Mouse (Mus musculus) natural killer cell, adult 2 months (primary cell): ENCODE measurements around the gene Sh2b3.
A peak's percentile ranks its signal among the peaks of the same experiment; 100 is the strongest.

Source experiments
- DNase-seq, 2 experiments: peaks; one replicate each; pipeline ENCODE4 v3.0.0; 2022; ENCODE audit warnings: low spot score in 2 of 2

Gene Sh2b3

DNA sequence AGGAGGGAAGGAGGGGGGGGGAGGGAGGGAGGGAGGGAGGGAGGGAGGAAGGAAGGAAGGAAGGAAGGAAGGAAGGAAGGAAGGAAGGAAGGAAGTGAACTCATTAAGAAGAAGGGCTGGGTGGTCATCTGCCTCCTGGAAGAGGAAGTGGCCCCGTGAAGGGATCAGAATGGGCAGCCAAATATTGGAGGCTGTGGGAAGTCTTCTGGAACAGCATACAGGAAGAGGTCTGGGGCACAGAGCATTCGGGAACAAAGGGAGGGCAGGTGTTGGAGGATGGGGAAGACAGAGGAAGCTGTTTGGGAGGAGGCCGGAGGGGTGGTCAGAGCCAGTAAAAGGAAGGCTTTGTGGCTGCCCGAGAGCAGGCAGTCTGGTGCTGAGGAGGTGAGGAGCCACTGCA is 7.9 kb upstream of the Sh2b3 start:
- no peak for DNase-seq

DNA sequence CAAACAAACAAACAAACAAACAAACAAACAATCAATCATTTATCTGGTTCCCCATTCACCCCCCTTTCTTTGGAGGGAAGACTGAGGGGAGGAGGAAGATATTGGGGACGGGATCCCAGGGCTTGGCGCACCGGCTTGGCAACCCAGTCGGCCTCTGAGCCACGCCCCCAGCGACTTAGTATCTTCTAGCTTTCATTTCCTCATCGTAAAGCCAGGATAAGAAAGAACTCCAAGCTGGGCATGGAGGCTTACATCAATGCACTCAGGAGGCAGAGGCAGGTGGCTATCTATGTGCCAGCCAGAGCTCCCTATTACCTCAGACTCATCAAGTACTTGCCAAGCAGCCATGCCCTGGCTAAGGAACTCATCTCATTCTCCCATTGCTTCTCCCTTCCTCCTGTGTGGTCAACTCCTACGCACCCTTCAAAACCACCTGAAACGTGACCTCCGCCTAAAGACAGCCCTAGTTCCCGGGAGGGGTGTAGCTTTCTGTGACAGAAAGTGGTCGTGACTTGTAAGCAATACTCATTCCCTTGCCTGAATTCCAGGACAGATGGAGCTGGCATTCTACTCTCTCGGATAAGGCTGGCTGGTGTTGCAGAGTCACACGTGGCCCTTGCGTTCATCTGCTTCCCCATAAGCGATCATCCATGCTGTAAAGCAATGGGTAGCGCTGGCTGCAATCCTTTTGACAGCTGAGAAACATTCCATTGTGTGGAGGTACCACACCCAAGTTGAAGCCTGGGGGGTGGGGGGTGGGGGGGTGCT is 5.9 kb upstream of the Sh2b3 start:
- no peak for DNase-seq

DNA sequence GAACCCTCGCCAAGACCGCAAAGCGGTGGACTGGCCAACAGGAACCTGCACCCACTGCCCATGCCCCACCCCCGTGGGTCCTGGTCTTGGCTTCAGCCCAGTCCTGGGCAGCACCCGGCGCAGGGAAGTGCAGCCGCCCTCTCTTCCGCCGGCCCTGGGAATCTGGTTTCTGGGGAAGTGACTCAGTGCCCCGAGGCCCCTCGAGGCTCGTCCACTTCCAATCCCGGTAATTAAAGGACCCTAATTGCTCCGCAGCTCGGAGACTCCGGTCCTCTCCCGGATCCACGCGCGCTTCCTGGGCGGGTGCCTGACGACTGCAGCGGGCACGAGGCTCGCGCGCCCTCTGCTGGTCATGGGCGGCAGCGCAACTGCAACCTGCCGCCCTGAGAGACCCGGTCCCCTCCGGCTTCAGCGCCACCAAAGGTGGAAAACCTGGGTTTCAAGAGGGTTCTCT is 5.2 kb upstream of the Sh2b3 start:
- peak; percentile 57 to 78 for DNase-seq

DNA sequence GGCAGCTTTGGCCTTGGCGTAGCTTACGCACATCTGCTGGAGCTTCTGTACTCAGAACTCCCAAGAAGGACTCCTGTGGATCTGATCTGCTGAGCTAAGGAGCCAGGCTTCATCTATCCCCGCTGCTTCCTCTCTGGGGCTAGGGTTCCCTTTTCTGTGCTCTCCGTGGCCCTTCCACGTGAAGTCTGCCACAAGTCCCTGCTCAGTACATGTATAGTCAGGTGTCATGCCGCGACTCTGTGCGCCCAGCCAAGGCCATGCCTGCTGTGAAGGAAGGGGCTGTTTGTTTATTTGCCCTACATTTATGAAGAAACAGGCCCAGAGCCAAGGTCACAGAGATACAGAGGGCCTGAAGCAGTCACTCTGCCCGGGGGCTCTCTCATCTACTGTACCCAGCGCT is 4.5 kb upstream of the Sh2b3 start:
- peak in 1 of 2 experiments; percentile 21 for DNase-seq

DNA sequence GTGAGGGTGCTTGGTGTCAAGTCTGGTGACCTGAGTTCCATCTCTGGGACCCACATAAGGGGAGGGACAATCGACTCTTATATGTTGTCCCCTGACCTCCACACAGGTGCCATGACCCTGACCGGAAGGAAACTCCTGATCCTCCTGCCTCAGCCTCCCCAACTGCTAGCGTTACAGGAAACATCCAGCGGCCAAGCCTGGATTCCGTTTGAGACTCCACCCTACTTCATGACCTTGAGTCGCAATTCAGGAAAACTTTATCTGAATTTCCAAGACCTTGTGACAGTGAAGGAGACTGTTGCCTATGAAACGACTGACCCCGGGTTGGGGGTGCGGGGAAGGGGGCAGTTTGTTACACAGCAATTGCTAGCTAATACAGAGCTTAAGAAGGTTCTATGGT is 4.1 kb upstream of the Sh2b3 start:
- DNase-seq: no peak

DNA sequence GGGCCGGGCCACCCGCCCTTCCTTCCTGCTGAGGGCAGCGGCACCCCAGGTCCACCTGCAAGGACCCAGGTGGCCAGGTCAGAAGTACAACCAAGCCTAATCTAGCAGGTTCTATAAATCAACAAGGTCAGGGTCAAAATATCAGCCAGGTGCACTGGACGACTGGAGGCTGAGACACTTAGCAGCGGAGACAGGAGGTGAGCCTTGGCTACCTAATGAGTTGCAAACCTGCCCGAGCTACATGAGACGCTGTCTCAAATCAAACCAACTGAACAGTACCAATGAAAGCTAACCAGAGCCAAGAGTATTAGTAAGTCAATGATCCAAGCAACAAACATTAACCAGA is 1.7 kb upstream of the Sh2b3 start:
- no peak for DNase-seq

DNA sequence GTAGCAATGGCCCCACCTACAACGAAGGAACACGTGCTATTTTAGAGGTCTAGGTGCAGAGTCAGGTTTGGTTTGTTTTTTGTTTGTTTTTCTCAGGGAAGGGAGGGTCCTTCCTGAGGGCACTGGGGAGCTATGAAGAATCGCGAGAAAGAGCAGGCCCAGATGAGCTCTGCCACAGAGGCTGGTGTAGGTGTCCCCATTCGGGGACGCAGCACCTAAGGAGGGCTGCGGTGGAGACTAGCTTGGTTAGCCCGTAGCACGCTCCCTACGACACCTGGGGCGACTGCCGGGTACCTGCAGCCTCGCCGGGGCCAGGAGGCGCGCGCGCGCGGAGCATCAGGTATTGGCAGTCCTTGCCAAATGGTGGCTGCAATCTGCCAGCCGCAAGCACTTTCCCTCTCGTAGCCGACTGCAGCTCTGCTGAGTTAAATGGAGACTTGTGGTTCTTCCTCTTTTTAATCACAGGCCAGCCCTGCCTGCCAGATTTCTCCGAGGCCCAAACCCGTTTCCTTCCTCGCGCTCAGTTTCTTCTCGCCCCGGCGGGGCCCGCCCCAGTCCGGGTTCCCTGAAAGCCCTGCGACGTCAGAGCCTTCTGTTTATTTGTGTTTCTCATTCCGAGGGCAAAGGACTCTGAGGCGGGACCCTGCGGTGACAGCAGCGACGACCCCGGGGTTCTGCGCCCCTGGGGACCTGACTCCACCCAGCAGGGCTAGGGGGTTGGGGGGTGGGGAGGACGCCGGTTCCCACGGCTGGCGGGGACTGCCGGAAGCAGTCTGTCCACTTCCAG is 1.1 kb upstream of the Sh2b3 start:
- DNase-seq: peak; percentile 66 to 82

DNA sequence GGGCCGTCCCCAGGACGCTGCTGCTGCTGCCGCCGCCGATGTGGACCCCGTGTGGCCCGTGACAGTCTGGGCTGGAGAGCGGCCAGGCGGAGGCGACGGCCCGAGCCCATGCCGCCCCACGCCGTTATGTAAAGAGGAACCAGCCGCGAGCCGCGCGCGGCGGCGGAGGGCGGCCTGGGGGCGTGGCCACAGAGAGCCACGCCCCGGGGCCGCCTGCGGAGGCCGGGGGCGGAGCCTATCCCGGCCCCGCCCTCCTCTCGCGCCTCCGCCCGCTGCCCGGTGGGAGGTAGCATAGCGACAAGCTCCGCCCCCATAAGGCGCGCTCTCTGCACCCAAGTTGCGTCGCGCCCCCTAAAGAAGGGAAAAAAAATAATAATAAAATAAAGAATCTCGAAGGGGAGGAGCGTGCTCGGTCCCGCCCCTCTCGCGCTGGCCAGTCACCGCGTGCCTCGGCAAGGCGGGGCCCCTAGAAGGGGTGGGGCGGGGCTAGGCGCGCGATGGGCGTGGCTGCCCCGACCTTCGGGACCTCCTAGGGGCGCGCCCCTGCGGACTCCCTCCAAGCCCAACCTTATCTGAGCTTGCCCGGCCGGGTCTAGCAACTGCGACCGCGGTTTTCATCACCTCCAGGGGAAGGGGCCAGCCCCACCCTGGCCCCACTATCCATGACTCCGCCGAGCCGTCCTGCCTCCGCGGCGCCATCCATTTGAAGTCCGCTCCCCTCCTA is 592 bp downstream of the Sh2b3 start:
- peak; percentile 89 to 96 for DNase-seq

DNA sequence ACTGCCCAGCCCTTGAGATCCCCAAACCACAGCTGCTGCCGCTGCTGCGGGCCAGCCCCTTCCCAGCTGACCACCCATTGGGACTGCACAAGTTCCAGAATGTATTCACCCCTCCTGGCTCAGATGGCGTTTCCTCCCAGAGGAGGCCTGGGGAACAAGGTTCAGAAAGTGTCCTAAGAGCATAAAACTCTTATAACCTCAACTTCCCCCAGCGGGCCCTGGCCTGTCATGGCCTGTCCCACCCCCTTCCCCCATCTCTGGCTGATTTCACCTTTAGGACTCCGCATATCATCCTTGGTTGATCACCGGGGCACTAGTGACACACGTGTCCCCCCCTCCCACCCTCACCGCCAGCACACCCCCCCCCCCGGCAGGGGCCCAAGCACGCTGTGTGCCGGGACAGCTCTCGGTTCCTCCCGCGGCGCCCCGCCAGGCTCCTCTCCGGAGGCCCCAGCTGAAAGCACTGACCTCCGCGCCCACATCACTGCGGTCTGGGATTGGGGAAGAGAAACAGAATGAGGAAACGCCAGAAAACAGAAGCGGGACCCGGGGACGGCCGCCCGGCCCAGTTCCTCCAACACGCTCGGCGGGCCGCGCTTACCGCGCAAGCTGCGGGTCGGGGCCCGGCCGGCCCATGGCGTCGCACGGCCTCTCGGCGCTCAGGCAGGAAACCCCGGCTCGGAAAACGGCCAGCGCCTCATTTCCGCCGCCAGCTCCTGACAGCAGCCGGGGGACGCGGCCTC is 1.3 kb downstream of the Sh2b3 start:
- DNase-seq: peak in 1 of 2 experiments; percentile 85

DNA sequence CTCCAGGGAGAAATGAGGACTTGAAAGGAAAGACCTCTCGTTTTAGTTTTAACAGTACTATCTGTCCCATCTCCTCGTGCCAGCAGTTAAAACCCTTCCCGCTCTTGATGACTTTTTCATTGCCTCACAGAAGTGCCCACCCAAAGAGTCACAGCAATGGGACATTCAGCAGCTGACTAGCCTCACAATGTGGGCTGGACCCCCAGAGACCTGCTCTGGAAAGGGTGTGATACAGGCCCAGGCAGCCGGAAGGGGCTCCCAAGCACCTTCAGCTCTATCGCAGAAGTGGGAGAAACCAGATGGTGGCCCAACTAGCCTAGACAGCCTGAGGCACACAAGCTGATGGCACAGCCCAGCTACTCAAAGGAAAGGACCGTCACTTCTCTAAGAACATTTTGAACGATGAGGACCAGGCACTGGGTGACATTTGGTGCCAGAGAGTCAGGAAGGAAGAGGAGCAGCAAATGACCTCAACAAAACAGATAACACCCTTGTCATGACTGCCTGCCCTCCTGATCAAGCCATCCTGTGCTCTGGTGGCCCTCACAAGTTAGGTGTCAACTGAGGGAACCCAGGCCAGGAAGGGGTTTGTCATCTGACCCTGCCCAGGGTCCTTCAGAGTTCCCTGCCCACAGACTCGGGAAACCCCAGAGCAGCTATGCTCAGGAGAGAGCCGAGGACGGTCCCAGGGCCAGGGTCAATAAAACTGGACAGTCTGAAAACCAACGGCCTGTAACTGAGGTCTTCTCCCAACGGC is 2.3 kb downstream of the Sh2b3 start:
- DNase-seq: peak; percentile 60 to 70

DNA sequence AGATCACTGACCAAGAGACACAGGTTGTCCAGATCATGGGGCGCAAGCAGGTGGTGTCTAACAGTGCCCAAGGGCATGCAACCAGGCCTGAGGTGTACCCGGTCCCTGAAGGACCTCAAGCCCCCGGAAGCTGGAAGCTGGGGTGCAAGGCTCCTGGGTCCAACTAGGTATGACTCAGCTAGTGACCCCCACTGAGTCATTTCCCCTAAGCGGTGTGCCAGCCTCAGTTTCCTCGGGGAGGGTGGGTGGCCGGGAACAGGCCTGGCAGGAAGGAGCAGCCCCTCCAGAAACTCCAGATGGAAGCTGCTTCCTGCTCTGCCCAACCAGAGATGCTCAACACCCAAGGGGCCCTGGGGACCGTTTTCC is 3.2 kb downstream of the Sh2b3 start:
- DNase-seq: no peak

DNA sequence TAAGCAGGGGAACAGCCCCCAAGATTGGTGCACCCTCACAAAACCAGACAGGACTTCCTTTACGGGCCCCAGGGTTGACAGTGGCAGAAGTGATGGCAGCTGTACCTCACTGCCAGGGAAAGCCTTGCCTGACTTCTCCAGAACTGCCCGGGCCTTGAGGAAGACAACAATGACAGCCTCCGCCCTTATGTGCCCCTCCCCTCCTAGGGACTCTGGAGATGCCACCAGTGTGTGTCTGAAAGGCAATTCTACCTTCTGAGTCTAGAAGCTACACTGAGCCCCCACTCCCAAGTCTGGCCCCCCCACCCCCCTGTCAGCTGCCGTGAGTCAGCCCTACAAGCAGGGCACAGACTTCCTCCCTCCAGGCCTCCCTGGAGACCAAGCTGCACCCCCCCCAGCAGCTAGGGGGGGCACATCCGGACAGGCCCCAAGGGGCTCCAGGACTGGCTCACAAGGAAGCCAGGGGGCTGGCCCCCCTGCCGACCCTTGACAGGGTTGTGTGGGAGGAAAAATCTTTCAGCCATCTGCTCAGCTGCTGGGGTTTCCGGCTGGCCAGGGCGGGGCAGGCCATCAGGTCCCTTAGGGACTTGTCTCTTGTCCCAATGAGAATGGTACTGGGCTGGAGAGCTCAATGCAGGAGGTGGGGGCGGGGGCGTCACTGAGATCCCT is 3.7 kb downstream of the Sh2b3 start:
- DNase-seq: peak; percentile 63 to 93

DNA sequence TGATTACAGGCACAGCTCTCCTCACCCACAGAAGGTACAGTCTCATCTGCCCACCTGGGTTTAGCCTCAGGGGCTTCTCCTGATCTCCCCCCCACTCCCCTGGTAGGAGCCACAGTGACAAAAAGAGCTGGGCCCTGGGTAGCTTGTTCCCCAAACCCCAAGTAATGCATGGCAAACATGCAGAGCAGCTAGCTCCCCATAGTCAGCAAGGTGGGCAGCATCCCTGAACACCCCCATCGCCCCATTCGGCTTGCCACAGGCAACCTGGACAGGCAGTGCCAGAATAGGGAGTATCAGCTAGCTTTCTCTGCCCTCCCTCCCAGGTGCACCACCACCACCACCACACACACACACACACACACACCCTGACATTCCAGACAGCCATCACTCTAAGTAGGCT is 4.3 kb downstream of the Sh2b3 start:
- no peak for DNase-seq

DNA sequence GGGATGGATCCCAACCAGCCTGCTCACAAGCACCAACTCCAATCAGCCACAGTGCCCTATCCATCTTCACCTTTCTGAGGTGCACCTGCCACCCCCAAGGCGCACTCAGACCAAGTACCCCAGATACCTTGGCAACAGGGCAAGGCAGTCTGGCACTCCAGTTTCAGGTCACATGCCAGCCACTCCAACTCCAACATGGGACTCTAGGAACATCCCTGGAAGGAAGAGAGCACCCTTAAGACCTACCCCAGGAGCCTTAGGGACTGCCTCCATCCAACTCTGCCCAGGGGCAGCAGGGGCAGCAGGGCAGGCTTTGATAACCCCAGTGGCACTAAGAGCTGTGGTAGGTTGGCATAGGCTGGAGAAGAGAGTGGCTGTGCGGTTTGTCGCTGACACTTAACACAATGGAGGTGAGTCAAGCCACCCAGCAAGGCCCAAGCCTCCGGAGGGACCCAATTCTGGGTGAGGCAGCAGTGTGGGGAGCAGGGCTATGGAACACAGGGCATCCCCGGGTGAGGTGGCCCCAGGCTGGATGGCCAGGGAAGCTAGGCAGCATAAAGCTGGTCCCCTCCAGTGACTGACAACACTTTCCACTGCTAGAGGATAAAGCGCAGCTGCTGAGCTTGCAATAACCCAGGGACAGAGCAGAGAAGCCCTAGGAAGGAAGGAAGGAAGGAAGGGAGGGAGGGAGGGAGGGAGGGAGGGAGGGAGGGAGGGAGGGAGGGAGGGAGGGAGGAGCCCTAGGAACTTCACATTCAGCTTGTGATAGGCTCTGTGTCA is 4.9 kb downstream of the Sh2b3 start:
- no peak for DNase-seq

DNA sequence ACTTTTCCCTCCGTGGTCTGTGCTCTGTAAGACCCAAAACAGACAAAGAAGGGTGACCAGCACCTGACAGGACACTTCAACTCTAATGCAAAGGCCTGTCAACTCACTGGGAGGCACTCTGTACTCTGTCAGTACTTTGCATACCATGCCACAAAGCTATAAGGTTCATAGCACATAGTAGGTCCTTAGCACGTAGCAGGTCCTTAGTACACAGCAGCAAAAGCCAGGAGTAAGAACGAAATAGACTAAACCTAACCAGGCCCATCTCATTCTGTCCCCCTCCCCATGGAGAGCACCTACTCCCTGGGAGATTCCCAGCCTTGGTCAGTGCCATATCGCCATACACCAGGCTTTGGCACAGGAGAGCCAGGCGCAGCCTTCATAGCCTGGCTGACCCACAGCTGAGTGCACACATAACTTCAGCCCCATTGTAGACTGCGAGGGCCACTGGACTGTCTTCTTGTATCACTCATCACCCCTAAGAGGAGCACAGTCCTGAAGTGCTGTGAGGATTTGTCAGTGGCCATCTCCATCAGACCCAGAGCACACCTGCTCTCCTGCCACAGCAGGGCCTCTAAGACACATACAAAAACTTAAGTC is 6.3 kb downstream of the Sh2b3 start:
- no peak for DNase-seq

DNA sequence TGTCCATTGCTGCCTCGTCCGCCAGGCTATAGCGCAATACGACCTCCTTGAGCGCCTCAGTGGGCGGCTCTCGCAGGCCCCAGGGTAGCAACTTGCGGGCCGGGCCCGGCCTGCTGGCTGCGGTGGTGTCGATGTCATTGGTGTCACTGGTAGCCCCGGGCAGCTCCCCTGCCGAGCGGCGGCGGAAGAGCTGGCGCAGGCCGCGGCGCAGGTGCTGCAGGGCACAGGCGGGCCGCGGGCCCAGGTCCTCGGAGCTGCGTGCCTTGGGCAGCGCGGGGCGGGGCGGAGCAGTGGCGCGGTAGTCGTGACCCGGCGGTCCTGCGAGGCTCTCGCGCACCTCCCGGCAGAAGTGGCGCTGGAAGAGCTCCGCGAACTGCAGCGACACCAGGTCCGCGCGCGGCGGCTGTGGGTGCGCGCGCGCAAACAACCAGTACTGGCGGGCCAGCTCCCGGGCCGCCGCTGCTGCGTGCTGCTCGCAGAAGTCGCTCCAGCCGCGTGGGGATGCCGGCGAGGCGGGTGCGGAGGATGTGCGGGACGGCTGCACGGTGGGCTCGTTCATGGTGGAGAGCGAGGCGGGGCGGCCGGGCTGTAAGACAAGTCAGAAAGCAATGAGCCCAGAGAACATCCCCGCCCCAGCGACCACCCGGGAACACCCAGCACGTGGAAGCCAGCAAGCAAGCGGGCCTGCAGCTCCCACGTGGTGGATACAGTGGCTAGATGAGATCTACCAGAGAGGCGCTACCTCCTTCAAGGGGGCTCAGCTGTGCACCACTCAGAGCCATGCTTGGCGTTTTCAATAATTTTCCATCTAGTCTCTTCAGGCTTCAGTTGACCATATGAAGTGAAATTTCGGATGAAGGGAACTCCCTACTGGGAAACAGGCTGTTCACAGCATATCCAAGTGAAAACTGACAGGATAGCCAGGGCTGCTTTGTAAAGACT is 8.7 kb downstream of the Sh2b3 start:
- no peak for DNase-seq

DNA sequence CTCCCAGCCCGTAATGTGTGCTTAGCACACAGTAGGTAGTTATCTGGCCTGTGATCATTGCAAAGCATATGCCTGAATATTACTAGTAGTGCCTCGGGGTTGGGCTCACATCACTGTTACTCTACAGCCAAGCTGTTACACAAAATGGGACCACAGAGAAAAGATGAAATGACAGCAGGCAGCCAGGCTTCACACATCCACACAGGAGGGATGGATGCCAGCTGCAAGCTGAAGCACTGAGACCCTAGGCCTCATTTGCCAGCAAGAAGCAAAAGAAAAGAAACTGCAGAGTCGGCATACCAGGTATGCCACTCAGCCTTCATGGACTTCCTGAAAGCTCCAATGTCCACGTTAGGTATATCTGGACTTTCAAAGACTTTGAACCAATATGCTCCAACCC is 9.6 kb downstream of the Sh2b3 start:
- no peak for DNase-seq

DNA sequence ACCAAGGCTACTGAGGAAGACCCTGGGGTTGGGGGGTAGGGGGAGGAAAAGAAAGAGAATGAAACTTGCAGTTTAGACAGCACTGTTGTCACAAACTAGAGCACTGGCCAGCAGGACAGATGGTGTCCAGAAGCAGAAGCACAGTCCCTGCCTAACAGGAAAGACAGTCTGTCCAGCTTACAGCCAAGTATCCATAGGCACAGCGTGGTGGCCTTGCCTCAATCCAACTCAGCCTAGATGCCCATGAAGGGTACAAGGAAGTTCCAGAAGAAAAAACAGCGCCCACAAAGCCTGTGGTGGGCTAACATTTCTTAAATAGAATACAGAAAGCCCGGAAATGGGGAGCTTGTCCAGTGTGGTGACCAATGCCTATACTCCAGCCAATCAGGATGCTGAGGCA is 11.8 kb downstream of the Sh2b3 start:
- no peak for DNase-seq
